Mouse (Mus musculus): ENCODE results near the gene Sgsm3. TPM values are rescaled to one million over a fixed set of nuclear protein-coding genes. Genes with fewer than 3 reads are reported as not detected.

Sgsm3 gene
- total RNA-seq, 2 experiments from 2014 or later: 11.0 to 12.5 TPM

- DNase-seq: no peak
Observed at GRCm38 (mm10) chr15:81023842-81024241, 46.3 kb downstream of the Sgsm3 start.

GRCm38 (mm10) chr15:81026901-81027300 lies 49.3 kb downstream of the Sgsm3 start:
- DNase-seq: no peak

GRCm38 (mm10) chr15:81027378-81028173 lies 50.0 kb downstream of the Sgsm3 start:
- DNase-seq: peak; percentile 63

GRCm38 (mm10) chr15:81030891-81031425 lies 53.4 kb downstream of the Sgsm3 start:
- DNase-seq: no peak

GRCm38 (mm10) chr15:81031611-81032010 lies 54.0 kb downstream of the Sgsm3 start:
- DNase-seq: peak; percentile 74

GRCm38 (mm10) chr15:81032941-81033629 lies 55.5 kb downstream of the Sgsm3 start:
- no peak for DNase-seq

- no peak for DNase-seq
Observed at GRCm38 (mm10) chr15:81034119-81034518, 56.6 kb downstream of the Sgsm3 start.

GRCm38 (mm10) chr15:81035417-81036162 lies 58.0 kb downstream of the Sgsm3 start:
- DNase-seq: no peak

- no peak for DNase-seq
Observed at GRCm38 (mm10) chr15:81038419-81038818, 60.9 kb downstream of the Sgsm3 start.

- no peak for DNase-seq
Observed at GRCm38 (mm10) chr15:81041767-81042166, 64.2 kb downstream of the Sgsm3 start.

GRCm38 (mm10) chr15:81042276-81042931 lies 64.8 kb downstream of the Sgsm3 start:
- no peak for DNase-seq

GRCm38 (mm10) chr15:81044446-81044845 lies 66.9 kb downstream of the Sgsm3 start:
- DNase-seq: no peak

- DNase-seq: no peak
Observed at GRCm38 (mm10) chr15:81045336-81045735, 67.8 kb downstream of the Sgsm3 start.

GRCm38 (mm10) chr15:81046061-81046460 lies 68.5 kb downstream of the Sgsm3 start:
- DNase-seq: no peak

GRCm38 (mm10) chr15:81047497-81047896 lies 69.9 kb downstream of the Sgsm3 start:
- no peak for DNase-seq

- DNase-seq: no peak
Observed at GRCm38 (mm10) chr15:81049401-81050053, 72.0 kb downstream of the Sgsm3 start.

GRCm38 (mm10) chr15:81050488-81050887 lies 72.9 kb downstream of the Sgsm3 start:
- DNase-seq: no peak

GRCm38 (mm10) chr15:81052491-81052890 lies 74.9 kb downstream of the Sgsm3 start:
- no peak for DNase-seq

- DNase-seq: no peak
Observed at GRCm38 (mm10) chr15:81055488-81055887, 77.9 kb downstream of the Sgsm3 start.

- no peak for DNase-seq
Observed at GRCm38 (mm10) chr15:81057736-81058135, 80.2 kb downstream of the Sgsm3 start.

- no peak for DNase-seq
Observed at GRCm38 (mm10) chr15:81060975-81061374, 83.4 kb downstream of the Sgsm3 start.
